Mouse (Mus musculus) MN1 (cell line): ENCODE data around the gene Rap2a.

Experiments used
- DNase-seq: peaks from one replicate; pipeline ENCODE4 v3.0.0-alpha.2; 2016; ENCODE audit warnings: low spot score

The Rap2a gene

GRCm38 (mm10) chr14:120477982-120478568, at the start of gene Rap2a:
Gene Rap2a (plus strand): TSS chr14:120478444.
- DNase-seq = peak; percentile 94

- DNase-seq = no peak
Measured at GRCm38 (mm10) chr14:120428497-120428896, 49.7 kb upstream of the Rap2a start.

- no peak for DNase-seq
Measured at GRCm38 (mm10) chr14:120432773-120433172, 45.5 kb upstream of the Rap2a start.

- no peak for DNase-seq
Measured at GRCm38 (mm10) chr14:120433931-120434398, 44.3 kb upstream of the Rap2a start.

- DNase-seq = no peak
Measured at GRCm38 (mm10) chr14:120434831-120435230, 43.4 kb upstream of the Rap2a start.

DNA sequence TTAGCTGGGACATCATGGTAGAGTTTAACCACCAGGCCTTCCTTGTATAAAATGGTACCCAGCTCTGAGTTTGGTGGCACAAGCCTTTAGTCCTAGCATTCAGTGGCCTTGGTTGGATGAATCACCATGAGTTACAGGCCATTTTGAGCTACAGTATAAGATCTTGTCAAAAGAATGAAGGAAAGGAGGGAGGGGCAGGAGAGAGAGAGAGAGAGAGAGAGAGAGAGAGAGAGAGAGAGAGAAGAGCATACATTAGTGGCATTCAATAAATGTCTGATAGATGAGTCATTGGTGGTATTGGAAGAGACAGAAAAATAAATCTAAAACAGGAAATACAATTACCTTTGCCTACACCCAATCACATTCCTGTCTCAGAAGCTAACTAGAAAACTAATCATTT, 37.5 kb upstream of the Rap2a start:
- no peak for DNase-seq

- DNase-seq = no peak
Measured at GRCm38 (mm10) chr14:120441256-120441655, 37.0 kb upstream of the Rap2a start.

- DNase-seq = no peak
Measured at GRCm38 (mm10) chr14:120441836-120442235, 36.4 kb upstream of the Rap2a start.

GRCm38 (mm10) chr14:120454221-120454620, 24.0 kb upstream of the Rap2a start:
- DNase-seq = no peak

DNA sequence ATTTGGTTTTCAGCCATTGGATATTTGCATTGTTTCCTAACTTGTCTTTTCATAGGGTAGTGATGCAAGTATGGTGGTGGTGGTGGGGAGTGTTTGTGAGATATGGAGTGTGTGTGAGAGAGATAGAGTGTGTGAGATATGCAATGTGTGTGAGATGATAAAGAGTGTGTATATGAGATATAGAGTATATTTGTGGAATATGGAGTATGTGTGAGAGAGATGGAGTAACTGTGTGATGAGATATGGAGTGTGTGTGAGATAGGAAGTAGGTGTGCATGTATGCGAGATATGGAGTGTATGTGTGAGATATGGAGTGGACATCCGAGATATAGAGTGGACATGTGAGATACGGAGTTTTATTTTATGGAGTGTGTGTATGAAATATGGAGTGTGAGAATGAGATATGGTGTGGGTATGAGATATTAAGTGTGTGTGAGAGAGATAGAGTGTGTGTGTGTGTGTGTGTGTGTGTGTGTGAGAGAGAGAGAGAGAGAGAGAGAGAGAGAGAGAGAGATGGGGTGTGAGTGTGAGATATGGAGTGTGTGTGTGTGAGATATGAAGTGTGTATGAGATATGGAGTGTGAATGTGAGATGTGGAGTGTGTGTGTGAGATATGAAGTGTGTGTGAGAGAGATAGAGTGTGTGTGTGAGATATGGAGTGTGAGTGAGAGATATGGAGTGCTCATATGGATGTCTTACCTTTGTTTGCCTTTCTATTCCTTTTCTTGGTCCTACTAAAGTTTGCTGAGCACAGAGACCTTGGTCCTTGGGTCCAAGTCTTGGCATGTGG, 14.1 kb upstream of the Rap2a start:
- DNase-seq = no peak

- no peak for DNase-seq
Measured at GRCm38 (mm10) chr14:120466816-120467215, 11.4 kb upstream of the Rap2a start.

DNA sequence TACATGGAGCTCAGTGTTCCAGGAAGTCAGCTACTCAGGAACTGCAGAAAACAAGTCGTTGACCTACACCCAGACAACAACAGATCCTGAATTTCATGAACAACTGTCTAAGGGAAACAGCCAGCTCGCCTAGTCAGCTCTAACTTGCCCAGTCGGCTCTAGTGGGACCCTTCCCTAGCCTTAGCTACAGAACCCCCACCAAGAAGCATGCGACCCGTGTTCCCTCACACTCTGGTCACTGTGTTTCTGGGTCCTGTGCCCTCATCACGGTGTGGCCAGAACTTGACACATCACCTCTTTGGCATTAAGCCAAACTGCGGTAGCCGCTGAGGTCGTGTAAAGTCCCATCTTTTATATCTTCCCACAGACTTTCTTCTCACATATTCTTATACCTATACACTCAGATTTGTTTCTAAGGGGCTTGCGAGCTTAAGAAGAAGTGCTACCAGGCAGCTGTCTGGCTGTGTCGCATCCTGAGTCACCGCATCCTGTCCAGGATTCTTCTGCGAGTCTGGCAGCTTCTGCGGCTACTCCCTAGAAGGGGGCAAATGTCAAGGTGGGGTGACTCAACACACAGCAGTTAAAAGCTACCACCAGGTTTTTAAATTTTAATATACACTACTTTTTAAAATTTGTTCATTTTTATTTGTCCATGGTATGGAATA, 9.0 kb upstream of the Rap2a start:
- DNase-seq = no peak

- DNase-seq = peak; percentile 9
Measured at GRCm38 (mm10) chr14:120476186-120476697, 2.0 kb upstream of the Rap2a start.

- DNase-seq = peak; percentile 98
Measured at GRCm38 (mm10) chr14:120477288-120477981, 809 bp upstream of the Rap2a start.

DNA sequence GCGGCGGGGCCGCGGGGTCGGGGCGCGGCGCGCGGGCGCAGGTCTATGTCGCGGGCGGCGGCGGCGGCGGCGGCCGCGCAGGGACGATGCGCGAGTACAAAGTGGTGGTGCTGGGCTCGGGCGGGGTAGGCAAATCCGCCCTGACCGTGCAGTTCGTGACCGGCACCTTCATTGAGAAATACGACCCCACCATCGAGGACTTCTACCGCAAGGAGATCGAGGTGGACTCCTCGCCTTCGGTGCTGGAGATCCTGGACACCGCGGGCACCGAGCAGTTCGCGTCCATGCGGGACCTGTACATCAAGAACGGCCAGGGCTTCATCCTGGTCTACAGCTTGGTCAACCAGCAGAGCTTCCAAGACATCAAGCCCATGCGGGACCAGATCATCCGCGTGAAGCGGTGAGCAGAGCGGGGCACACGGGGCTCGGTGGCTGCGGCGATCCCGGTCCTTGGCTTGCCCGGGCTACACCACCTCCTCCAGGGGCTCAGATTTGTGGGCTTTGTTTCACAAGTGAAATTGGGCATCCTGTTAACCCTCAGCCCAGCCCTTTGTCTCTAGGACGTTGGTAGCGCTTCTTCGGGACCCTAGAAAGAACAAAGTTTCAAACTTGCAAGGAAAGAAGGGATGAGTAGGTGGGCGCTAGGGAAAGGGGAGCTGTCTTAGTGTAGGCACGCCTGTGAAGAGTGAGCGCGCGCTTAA, 547 bp downstream of the Rap2a start:
- DNase-seq = peak; percentile 38

GRCm38 (mm10) chr14:120480341-120480900, 2.2 kb downstream of the Rap2a start:
- no peak for DNase-seq

GRCm38 (mm10) chr14:120480927-120481326, 2.7 kb downstream of the Rap2a start:
- DNase-seq = no peak

- no peak for DNase-seq
Measured at GRCm38 (mm10) chr14:120484561-120484960, 6.3 kb downstream of the Rap2a start.

DNA sequence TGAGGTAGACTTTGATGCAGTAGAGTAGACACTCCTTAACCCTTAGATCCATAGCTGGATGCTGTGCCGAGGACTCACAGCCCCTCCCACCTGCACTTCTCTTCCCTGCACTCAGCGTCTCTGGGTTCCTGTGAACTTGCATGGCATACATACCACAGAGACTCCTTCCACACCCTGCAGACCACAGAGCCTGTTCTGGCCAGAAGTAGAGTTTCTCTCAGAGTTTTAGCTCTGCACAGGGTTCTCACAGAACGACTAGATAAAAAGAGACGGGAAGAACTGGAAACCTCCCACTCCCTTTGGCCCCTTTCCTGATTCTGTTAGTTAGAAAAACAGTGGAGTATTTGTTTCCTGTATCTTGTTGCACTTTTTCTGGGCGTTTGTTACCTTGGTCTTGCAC, 18.0 kb downstream of the Rap2a start:
- DNase-seq = no peak

- no peak for DNase-seq
Measured at GRCm38 (mm10) chr14:120496827-120497226, 18.6 kb downstream of the Rap2a start.

DNA sequence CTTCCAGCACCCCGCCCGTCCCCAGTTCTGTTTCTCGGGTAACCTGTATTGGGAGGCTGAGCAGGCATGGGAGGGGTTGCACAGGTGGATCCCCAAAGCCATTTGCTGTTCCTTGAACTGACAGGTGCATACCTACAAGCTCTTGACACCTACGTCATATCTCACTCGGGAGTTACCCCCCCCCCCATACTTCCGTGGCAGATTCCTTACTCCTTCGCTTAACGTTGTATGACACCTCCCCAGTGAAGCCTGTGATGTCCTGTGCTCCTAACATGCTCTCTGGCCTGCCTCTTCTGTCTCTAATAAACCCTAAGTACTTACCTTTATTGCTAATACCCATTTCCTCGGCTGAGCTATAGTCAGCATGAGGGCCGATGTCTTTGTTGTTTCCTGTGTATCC, 20.9 kb downstream of the Rap2a start:
- DNase-seq = no peak
